Mouse (Mus musculus) forelimb bud, embryonic 11.5 days (tissue): ENCODE results near the gene Thsd4.
A peak's percentile ranks its signal among the peaks of the same experiment; 100 is the strongest.

Source experiments
- DNase-seq: peaks from one replicate; pipeline ENCODE4 v3.0.0-alpha.2; 2012; ENCODE audit warnings: low read depth, low spot score

Gene Thsd4

DNA sequence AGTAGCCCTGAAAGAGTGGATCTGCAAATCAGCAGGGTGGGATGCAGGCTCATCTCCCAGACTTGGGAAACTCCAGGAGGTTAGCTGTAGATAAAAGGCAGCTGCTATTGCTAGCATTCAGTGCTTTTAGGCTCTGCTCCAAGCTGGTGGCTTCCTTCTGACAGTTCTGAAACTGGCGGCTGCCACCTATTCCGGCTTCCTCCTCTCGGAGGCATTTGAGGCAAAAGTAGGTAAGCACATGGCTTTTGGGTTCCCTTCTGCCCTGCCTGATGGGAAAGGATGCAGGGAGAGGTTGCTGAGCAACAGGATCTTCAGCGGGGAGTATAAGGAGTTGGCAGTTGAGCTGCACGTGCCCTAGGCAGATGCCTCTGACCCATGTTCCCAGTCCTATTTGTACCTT is 65.2 kb downstream of the Thsd4 start:
- no peak for DNase-seq

DNA sequence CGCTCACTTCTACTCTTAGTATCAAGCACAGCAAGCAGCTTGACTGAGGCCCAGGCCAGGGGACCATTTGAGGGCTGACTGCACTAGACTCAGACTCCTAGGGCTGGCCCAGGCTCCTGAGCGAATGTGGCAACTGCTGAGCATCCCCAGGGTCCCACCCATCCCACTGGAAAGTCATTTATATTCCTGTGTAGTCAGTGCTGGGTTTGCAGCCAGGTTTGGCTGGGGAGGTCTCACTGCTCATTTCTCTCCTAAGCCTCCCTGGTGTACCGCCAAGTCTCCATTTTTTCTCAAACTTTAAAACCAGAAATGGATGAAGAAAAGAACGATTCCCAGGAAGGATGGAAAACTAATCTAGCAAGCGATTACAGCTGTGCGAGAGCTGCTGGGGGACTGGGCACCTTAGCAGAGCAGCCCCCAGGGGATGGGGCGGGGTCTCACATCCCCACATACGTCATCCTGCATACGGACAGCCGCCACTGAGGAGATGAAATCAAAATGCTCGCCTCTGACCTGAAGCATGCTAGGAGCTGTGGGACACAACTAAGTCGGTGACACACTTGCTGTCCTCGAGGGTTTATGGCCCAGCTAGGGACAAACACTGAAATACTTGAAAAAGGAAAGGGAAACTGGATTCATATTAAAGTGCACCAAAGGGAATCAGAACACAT is 67.3 kb downstream of the Thsd4 start:
- DNase-seq = no peak

- DNase-seq = no peak
Measured at GRCm38 (mm10) chr9:60449498-60449897, 72.3 kb downstream of the Thsd4 start.

- DNase-seq = no peak
Measured at GRCm38 (mm10) chr9:60445821-60446220, 76.0 kb downstream of the Thsd4 start.

- DNase-seq = no peak
Measured at GRCm38 (mm10) chr9:60441274-60441902, 80.5 kb downstream of the Thsd4 start.

DNA sequence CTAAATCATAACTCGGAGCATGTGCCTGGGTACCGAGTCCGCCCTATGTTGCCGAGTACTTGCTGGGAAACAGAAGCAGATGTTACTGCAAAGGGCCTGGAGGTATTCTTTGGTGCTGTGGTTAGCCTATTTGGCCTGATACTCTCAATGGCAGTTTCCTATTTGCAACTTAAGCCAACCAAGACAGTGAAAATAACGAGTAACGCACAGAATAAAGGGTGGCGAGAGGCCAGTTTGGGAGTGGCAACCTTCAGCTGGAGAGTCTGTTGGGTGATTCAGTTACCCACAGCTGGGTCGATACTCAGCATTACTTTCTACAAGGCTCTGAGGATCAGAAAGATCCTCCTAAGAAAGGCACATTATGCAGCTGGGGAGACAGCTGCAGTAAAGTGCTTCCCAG is 81.3 kb downstream of the Thsd4 start:
- peak; percentile 40 for DNase-seq

DNA sequence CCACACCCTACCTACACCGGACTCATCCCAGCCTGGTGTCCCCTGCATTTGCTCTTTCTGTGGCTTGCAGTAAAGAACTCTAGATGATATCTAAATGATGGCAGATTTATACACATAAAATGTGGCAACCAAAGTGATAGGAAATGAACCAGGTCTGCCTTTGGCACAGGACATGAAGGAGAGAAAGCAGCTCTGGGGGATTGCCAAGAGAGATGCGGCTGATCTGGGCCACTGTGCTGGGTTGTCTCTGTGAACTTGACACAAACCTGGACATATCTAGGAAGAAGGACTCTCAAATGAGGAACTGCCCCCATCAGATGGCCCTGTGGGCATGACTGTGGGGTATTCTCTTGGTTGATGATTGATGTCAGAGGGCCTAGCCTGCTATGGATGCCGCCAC is 85.6 kb downstream of the Thsd4 start:
- DNase-seq = no peak

DNA sequence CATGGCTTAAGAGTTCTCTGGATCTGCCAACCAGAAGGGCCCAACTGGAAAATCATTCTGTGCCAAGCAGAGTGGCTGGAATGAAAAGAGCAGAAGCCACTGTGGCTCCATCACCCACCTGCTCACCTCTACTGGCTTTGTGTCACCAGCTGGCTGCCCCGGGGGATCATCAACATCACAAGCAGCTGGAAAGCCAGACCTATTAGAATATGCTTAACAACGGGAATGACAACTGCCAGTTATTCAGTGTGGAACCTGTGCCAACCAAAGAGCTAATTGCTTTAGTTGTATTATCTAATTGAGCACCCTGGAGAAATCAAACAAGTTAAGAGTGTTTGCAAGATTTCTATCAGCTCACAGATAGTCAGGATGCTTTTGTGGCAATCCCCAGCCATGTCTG is 87.8 kb downstream of the Thsd4 start:
- DNase-seq = no peak

DNA sequence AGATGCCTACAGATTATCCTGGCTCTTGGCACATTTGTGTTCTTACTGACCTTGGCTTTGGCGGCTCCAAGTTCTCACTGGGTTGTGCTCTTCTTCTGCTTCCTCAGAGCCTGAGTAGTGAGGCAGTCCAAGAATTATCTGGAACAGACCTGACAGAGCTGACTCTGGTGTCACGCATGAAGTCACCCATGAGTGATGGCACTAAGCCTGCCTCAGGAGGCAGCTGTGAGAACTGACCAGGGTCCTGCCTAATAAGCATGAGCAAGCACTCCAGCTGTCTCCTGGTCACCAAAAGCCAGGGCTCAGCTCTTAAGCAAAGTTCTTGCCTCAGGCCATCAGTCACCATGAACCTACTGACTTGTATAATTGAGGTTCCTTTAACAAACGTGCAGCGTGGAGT is 89.9 kb downstream of the Thsd4 start:
- no peak for DNase-seq

- DNase-seq = no peak
Measured at GRCm38 (mm10) chr9:60430017-60430416, 91.8 kb downstream of the Thsd4 start.

- DNase-seq = no peak
Measured at GRCm38 (mm10) chr9:60414076-60414755, 107.6 kb downstream of the Thsd4 start.

GRCm38 (mm10) chr9:60410872-60411635 is 110.8 kb downstream of the Thsd4 start:
- no peak for DNase-seq

DNA sequence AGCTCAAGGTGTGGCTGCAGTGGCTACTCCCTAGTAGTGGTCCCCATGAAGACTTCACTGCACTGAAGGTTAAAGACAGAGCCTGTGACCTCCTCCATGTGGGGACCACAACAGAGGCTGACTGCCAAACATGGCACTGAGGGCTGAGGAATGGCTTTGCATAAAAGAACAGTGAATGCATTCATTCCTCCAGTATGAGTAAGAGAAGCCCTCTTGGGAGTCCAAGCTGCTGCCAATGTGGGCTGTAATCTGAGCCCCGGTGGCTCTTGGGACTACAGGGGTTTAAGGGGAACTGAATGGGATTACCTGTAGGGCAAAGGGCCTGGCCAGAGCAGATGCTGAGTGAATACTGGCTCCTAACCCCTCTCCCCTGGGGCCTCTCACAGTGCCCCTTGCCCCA is 114.5 kb downstream of the Thsd4 start:
- DNase-seq = peak; percentile 60

DNA sequence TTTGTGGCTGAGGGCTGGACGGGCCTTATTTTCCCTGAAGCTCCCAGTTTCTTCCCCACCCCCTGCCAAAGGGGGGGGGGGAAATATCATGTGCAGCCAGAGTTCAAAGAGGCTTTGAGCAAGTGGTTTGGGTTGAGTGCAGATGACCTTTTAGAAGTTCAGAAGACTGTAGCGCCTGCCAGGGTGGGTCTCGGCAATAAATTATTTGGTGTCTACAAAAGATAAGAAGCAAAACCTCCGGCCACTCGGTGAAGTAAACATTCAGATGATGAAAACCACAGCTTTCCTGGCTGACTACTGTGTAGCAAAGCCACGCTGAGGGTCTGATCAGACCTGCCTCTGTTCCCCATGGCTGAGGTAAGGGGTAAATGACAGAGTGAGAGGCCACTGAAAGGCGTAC is 116.1 kb downstream of the Thsd4 start:
- DNase-seq = no peak

DNA sequence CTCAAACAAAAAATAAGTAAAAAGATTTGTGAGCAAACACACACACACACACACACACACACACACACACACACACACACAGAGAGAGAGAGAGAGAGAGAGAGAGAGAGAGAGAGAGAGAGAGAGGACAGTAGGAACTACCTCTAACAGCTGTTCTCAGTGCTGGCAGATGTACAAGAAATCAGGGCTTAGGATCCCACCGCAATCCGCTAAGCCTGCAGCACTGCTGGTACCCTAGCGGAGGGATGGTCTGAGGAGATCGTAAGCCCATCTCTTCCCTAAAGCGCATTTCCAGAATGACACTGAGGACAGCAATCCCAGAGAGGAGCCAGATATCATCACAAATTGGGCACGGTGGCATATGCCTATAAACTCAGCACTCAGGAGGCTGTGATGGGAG is 119.2 kb downstream of the Thsd4 start:
- no peak for DNase-seq

DNA sequence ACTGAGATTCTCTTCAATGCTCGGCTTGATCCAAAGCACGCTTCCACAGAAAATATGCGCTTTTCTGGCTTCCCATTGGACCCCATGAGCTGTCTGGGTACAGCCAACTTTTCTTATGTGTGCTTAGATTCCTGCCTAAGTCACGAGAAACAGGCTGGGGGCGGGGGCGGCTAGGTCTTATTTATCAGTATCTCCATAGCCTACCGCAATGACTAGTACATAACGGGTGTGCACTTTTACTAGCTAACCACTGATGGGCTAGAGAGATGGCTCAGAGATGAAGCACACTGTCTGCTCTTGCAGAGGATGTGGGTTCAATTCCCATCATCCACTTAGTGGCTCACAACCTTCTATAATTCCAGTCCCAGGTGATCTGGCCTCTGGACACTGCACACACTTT is 121.8 kb downstream of the Thsd4 start:
- no peak for DNase-seq

DNA sequence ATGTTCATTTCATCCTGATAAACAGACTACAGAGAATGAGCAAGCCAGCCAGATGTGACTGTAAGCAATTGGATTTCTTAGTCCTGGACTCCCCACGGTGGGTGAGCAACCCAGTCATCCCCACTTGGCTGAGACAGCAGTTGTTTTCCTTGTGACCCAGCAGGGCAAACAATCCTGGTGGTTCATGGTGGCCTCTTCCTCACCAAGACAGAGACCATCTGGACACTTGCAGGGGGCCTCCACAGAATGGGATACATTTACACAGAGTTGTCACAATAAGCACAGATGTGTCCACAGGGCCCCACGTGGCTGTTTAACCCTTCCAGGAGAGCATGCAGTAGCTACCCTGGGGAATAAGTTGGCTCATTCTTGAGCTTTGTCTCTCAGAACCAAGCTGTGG is 123.8 kb downstream of the Thsd4 start:
- no peak for DNase-seq

- DNase-seq = no peak
Measured at GRCm38 (mm10) chr9:60396096-60396495, 125.8 kb downstream of the Thsd4 start.

DNA sequence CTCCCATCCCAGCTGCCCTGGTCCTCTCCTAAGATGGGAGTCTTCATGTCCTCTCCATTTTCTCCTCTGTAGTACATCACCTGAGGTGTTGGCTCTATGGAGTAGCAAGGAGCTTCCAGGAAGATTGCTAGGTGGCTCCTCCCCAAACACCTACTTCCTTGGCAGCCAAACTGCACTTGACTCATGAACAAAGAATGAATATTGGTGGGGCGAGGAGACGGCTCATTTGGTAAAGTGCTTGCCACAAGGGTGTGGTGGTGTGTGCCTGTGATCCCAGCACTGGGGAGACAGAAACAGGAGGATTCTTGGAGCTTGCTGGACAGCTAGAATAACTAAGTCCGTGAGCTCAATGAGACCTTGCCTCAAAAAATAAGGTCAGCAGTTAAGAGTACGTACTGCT is 128.9 kb downstream of the Thsd4 start:
- no peak for DNase-seq

DNA sequence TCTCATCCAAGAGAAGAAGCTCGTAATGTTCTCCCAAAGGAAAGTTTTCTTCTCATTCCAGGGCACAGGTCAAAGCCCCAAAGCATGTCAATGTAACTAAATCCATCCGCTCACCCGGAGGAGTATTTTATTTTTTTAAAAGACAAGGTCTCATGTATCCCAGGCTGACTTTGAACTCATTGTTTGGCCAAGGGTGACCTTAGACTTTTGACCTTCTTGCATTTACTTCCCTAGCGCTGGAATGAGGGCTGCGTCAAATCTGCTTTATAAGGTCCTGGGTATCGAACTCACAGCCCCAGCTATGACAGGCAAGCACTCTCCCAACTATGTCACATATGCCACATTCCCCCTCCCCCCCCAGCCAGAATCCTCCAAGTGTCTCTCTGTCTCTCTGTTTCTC is 137.1 kb downstream of the Thsd4 start:
- DNase-seq = no peak

DNA sequence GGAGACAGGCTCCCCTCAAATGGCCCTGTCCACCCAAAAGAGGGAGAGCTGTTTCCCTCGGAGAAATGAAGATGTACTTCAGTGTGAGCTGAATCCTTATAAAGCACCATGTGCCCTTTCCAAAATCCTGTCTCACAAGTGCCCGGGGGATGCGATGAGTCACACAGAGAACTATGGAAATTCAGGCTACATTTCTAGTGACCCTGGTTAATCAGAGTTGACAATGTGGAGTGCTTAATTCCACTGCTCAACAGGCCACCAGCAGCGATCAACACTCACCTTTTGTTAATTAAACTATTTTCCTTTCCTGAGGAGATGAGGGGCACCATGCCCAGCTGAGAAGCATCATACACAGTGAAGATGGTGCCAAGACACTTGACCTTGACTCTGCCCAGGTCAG is 138.9 kb downstream of the Thsd4 start:
- no peak for DNase-seq

DNA sequence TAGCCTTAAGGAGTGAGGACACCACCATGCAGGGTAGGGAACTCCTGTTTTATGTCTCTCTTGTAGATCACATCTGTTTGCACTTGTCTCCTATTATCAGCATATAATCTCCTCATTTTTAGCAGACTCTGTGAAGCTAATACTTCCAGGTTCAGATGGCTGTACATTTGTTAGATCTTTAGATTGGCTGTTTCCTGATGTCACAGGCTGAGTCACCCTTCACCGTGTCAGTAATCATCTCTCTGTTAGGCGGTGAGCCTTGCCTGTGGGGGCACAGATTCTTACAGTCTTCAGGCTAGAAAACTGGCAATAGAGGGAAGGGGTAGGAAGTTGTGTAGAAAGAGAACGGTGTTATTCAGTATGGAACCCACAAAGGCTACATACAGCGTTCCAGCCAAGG is 139.3 kb downstream of the Thsd4 start:
- DNase-seq = no peak
